Mouse (Mus musculus) hindbrain, postnatal 0 days (tissue): ENCODE data around the gene Sohlh2. TPM values are rescaled to one million over a fixed set of nuclear protein-coding genes. Genes with fewer than 3 reads are reported as not detected.

Experiments used
- ATAC-seq: fragments of 200-750 bp; cut with Nextera tagmentation; 2 replicates; pipeline ENCODE4 v1.8.0; 2017; ENCODE audit warnings: mild to moderate bottlenecking, moderate TSS enrichment, moderate library complexity
- DNase-seq: peaks from one replicate; pipeline ENCODE4 v3.0.0-alpha.2; 2015; ENCODE audit warnings: low spot score
- H3K27ac ChIP-seq: fragments of 300-500 bp; sonication (generic); 2 replicates; pipeline ENCODE4 v1.5.1; 2014; ENCODE audit warnings: mild to moderate bottlenecking
- H3K27me3 ChIP-seq: fragments of 300-500 bp; sonication (generic); 2 replicates; pipeline ENCODE4 v1.6.1; 2014; ENCODE audit warnings: low read length, mixed read lengths; ENCODE audit not compliant: insufficient read depth
- H3K36me3 ChIP-seq: fragments of 300-500 bp; sonication (generic); 2 replicates; pipeline ENCODE4 v1.6.1; 2014; ENCODE audit warnings: low read length, mixed read lengths; ENCODE audit not compliant: insufficient read depth
- H3K4me1 ChIP-seq: fragments of 300-500 bp; sonication (generic); 2 replicates; pipeline ENCODE4 v1.6.1; 2014; ENCODE audit warnings: antibody characterized with exemption, low read length, mixed read lengths; ENCODE audit not compliant: insufficient read depth
- H3K4me2 ChIP-seq: fragments of 300-500 bp; sonication (generic); 2 replicates; pipeline ENCODE4 v1.6.1; 2014; ENCODE audit warnings: low read depth, mild to moderate bottlenecking, low read length, moderate library complexity, mixed read lengths
- H3K4me3 ChIP-seq: fragments of 300-500 bp; sonication (generic); 2 replicates; pipeline ENCODE4 v1.5.1; 2014; ENCODE audit warnings: low read length
- H3K9ac ChIP-seq: fragments of 300-500 bp; sonication (generic); replicated peaks from 2 replicates; pipeline ENCODE4 v1.6.1; 2014; ENCODE audit warnings: mild to moderate bottlenecking, low read length, moderate library complexity, mixed read lengths
- H3K9me3 ChIP-seq: fragments of 300-500 bp; sonication (generic); 2 replicates; pipeline ENCODE4 v1.6.1; 2016; ENCODE audit warnings: low read length, mixed read lengths
- CTCF ChIP-seq: IDR thresholded peaks from 2 replicates; pipeline ENCODE4 v1.5.1; 2016; ENCODE audit warnings: antibody characterized with exemption, control low read depth, low read depth
- WGBS: fragments of 180-500 bp; shearing (Covaris S2); extraction: QIAGEN DNeasy Blood & Tissue Kit; methylation state at CpG from one replicate; pipeline ENCODE4 v1.1.7; 2014; 5-methylcytosine and 5-hydroxymethylcytosine counted together
- polyA plus RNA-seq: library from polyadenylated mRNA; unstranded; fragments of >200 nt; fragmentation: Nextera tagmentation; extraction: Ambion mirVana; gene quantifications from 2 replicates; pipeline ENCODE4 v1.2.1, GENCODE M21; 2015
- total RNA-seq: library from RNA; depleted of rRNA; stranded (reverse); fragments of >200 nt; gene quantifications from 2 replicates; pipeline ENCODE4 v1.2.3, GENCODE M21; 2014

The Sohlh2 gene
- total and polyA plus RNA-seq, 2 experiments from 2014 or later, result 0.08 TPM; not detected in 1

DNA sequence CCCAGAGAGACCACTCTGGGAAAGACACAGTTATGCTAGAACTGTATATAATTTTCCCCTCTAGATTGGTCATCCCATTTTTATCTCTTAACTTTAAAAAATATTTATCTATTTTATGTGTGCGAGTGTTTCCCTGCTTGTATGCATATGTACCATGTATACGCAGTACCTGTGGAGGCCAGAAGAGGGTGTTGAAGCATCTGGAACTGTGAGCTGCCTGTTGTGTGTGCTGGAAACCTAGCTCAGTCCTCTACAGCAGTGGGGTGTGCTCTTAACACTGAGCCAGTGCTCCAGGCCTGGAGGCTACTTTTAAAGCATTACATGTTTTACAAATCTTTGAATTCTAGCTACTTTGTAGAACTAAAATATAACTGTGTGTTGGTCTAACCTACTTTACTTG lies 24.6 kb downstream of the Sohlh2 start:
- Histone ChIP-seq H3K4me2 (no peak overlapping the region), H3K9me3 (no peaks in the 10 kb centered on the region), H3K4me3 (no peak overlapping the region), H3K27me3 (no peaks in the 10 kb centered on the region), H3K36me3 (no peaks in the 10 kb centered on the region), H3K27ac (no peak overlapping the region), H3K4me1 (no peaks in the 10 kb centered on the region), H3K9ac (no peak overlapping the region)
- 99% methylated on average over 2 of the region's 2 CpGs for WGBS
- DNase-seq (no peak), ATAC-seq (no peak)
- no peak; the same call in 1 of the 2 replicates for TF ChIP-seq CTCF

DNA sequence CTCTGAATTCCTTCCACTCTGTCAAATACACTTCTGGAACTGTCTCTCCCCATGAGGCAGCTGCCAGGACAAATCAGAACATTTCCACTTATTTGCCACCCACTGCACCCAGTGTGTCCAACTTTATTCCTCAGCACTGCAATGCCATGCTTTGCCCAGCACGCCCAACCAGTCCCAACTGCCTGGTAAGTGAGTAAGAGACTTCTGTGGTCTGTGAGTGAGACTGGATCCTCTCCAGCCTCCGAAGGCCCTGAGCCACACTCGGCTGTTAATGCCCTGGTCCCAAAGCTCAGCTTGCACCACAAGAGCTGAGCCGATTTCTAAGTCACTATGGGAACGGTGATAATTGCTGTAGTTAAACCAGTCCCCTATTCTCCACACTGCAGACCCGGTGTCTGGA lies 25.8 kb downstream of the Sohlh2 start:
- no peaks in the 10 kb centered on the region for H3K36me3 ChIP-seq
- 46% methylated on average over 6 of the region's 6 CpGs for WGBS
- no peaks in the 10 kb centered on the region for H3K4me1 ChIP-seq
- no peak overlapping the region for H3K27ac ChIP-seq
- H3K27me3 ChIP-seq, result no peaks in the 10 kb centered on the region
- TF ChIP-seq CTCF, result no peak
- H3K9ac ChIP-seq, result no peak overlapping the region
- peak; percentile 81 for ATAC-seq
- H3K9me3 ChIP-seq, result no peaks in the 10 kb centered on the region
- H3K4me3 ChIP-seq, result no peak overlapping the region
- H3K4me2 ChIP-seq, result no peak overlapping the region
- peak; percentile 42 for DNase-seq

DNA sequence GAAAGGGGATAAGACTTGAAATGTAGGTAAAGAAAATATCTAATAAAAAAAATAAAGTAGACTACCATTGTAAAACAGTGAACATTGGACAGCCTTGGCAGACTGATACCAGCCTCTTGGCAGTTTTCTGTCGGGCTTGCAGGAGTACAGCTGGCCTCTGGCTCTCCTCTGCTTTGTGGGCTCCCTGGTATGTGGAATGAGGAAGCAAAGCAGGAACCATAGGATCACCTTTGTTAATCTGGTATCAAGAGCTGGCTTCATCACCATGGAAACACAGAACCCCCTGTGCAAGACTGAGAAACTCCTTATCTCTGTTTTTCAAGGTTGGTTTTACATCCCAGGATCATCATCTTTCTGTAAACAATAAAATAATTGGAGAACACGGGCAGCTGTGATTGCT lies 30.4 kb downstream of the Sohlh2 start:
- no peaks in the 10 kb centered on the region for H3K27me3 ChIP-seq
- no peak for ATAC-seq
- 20% methylated on average over 2 of the region's 2 CpGs for WGBS
- H3K27ac ChIP-seq, result no peak overlapping the region
- peaks cover 7% of the 10 kb centered on the region; the same call in 1 of the 2 replicates for H3K4me1 ChIP-seq
- H3K4me2 ChIP-seq, result no peak overlapping the region
- H3K36me3 ChIP-seq, result no peaks in the 10 kb centered on the region
- no peak overlapping the region for H3K9ac ChIP-seq
- no peak overlapping the region for H3K4me3 ChIP-seq
- no peak for DNase-seq
- no peaks in the 10 kb centered on the region for H3K9me3 ChIP-seq
- no peak for TF ChIP-seq CTCF

DNA sequence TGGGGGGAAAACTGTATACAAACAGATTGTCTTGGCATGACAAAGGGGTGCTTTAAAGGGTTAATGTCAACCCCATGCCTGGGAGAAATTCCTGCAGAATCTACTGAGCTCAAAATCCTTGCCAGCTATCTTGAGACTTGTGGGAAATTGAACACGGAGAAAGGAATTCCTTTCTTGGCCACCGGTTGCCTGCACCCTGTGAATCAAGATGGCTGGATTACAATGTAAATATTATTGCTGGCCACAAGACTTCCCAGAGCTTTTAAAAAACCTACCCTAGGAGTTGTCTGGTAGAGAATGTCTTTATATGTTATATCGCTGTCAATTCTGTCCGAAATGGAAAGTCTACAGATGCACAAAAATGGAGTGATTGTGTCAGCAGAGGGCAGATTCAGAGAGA lies 32.0 kb downstream of the Sohlh2 start:
- H3K27me3 ChIP-seq, result no peaks in the 10 kb centered on the region
- H3K27ac ChIP-seq, result no peak overlapping the region
- no peak for TF ChIP-seq CTCF
- WGBS, result 37% methylated on average over 4 of the region's 4 CpGs
- no peak overlapping the region for H3K9ac ChIP-seq
- H3K9me3 ChIP-seq, result no peaks in the 10 kb centered on the region
- H3K4me1 ChIP-seq, result peaks cover 7% of the 10 kb centered on the region; the same call in 1 of the 2 replicates
- DNase-seq (no peak), ATAC-seq (no peak)
- H3K36me3 ChIP-seq, result no peaks in the 10 kb centered on the region
- H3K4me2 ChIP-seq, result no peak overlapping the region
- no peak overlapping the region for H3K4me3 ChIP-seq

DNA sequence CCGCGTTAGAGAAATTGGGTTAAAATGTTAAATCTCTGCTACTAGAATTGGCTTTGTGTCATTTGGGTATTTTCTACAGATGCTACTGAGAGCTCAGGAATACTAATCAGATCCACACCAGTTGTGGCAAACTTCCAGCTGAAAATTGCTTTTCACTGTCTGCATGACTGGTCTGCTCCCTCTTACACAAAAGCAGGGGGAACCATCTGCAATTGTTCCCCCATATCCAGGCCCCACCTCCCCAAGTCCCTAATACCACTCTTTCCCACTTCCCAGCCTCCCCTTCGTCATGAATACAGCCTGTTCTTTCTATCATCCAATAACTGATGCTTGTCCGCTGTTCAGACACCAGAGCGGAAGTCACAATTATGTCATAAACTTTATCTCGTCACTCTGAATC lies 32.6 kb downstream of the Sohlh2 start:
- peak; percentile 59; the same call in 1 of the 2 replicates for ATAC-seq
- Histone ChIP-seq H3K27me3 (no peaks in the 10 kb centered on the region), H3K27ac (no peak overlapping the region), H3K4me1 (peaks cover 7% of the 10 kb centered on the region; the same call in 1 of the 2 replicates), H3K36me3 (no peaks in the 10 kb centered on the region), H3K9me3 (no peaks in the 10 kb centered on the region), H3K4me3 (no peak overlapping the region), H3K4me2 (no peak overlapping the region), H3K9ac (no peak overlapping the region)
- no peak for TF ChIP-seq CTCF
- 43% methylated on average over 6 of the region's 6 CpGs for WGBS
- DNase-seq, result peak; percentile 67

DNA sequence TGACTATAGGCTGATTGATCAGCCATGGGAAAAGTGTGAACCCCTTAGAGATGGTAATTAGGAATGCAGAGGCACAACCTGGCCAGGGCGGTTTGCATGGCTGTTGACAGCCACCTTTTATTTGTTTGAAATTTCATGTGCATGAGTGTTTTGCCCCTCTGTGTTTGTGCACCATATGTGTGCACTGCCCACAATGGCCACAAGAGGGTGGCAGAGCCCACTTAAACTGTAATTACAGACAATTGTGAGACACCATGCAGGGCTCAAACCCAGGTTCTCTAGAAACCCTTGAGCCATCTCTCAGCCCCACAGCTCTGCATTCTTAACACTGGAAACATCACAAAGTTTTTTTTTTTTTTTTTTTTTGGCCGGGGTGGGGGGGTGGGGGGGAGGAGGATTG lies 40.7 kb downstream of the Sohlh2 start:
- Histone ChIP-seq H3K27me3 (no peaks in the 10 kb centered on the region), H3K36me3 (no peaks in the 10 kb centered on the region), H3K4me3 (no peak overlapping the region), H3K4me2 (no peak overlapping the region), H3K9me3 (no peaks in the 10 kb centered on the region), H3K4me1 (peaks cover 11% of the 10 kb centered on the region; the same call in 1 of the 2 replicates), H3K27ac (no peak overlapping the region), H3K9ac (no peak overlapping the region)
- ATAC-seq (no peak), DNase-seq (no peak)
- TF ChIP-seq CTCF, result peak; percentile 49
- WGBS, result 93% methylated on average over 2 of the region's 2 CpGs

DNA sequence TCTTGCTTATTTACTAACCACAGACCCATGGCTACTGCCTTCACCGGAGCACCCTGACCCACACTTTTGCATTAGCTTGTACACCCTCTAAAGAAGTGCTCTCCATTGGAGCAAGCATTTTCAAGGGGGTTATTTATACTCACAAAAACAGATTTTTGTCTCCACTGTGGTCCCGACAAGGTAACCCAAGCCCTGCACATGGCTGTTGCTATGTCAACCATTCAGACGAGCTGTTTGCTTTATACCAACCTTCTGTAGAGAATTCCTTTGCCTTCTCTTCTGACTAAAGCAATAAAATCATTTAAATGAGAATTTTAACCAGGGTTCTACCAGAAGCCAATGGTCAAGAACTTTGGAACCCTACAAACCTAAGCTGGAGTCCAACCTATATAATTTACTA lies 42.0 kb downstream of the Sohlh2 start:
- H3K4me2 ChIP-seq, result no peak overlapping the region
- H3K4me1 ChIP-seq, result peaks cover 11% of the 10 kb centered on the region; the same call in 1 of the 2 replicates
- no peak for ATAC-seq
- no peak overlapping the region for H3K27ac ChIP-seq
- H3K4me3 ChIP-seq, result no peak overlapping the region
- H3K9ac ChIP-seq, result no peak overlapping the region
- no peak for DNase-seq
- no peak for TF ChIP-seq CTCF
- whole genome bisulfite sequencing, result 66% methylated on average over 3 of the region's 3 CpGs
- no peaks in the 10 kb centered on the region for H3K36me3 ChIP-seq
- H3K27me3 ChIP-seq, result no peaks in the 10 kb centered on the region
- no peaks in the 10 kb centered on the region for H3K9me3 ChIP-seq
